Mouse (Mus musculus): ENCODE measurements around the gene Cyba.

- no peak for TF ChIP-seq CTCF (conservative IDR thresholded peaks at IDR 0.05; ENCODE audit: low read length)
- no peak for TF ChIP-seq NANOG (IDR thresholded peaks at IDR 0.05; ENCODE audit: borderline replicate concordance, low read length)
- no peak for TF ChIP-seq POU5F1 (IDR thresholded peaks at IDR 0.05; ENCODE audit: borderline replicate concordance, low read length)
Observed at GRCm38 (mm10) chr8:122398186-122398585, 34.5 kb downstream of the Cyba start.
